Mouse (Mus musculus) hindbrain, embryonic 12.5 days (tissue): ENCODE data around the gene Vwce. TPM values are rescaled to one million over a fixed set of nuclear protein-coding genes. Genes with fewer than 3 reads are reported as not detected.

ENCODE experiments used
- ATAC-seq: fragments of 200-750 bp; cut with Nextera tagmentation; 2 replicates; pipeline ENCODE4 v1.8.0; 2017; ENCODE audit warnings: moderate TSS enrichment; ENCODE audit not compliant: low FRiP score
- H3K27ac ChIP-seq: fragments of 300-500 bp; sonication (generic); 2 replicates; pipeline ENCODE4 v1.5.1; 2016; ENCODE audit warnings: mild to moderate bottlenecking
- H3K27me3 ChIP-seq: fragments of 300-500 bp; sonication (generic); 2 replicates; pipeline ENCODE4 v1.6.1; 2016; ENCODE audit warnings: mild to moderate bottlenecking
- H3K36me3 ChIP-seq: fragments of 300-500 bp; sonication (generic); 2 replicates; pipeline ENCODE4 v1.6.1; 2016; ENCODE audit warnings: mild to moderate bottlenecking
- H3K4me1 ChIP-seq: fragments of 300-500 bp; sonication (generic); 2 replicates; pipeline ENCODE4 v1.6.1; 2016
- H3K4me2 ChIP-seq: fragments of 300-500 bp; sonication (generic); replicated peaks from 2 replicates; pipeline ENCODE4 v1.6.1; 2016; ENCODE audit warnings: mild to moderate bottlenecking
- H3K4me3 ChIP-seq: fragments of 300-500 bp; sonication (generic); 2 replicates; pipeline ENCODE4 v1.5.1; 2016; ENCODE audit warnings: mild to moderate bottlenecking
- H3K9ac ChIP-seq: fragments of 300-500 bp; sonication (generic); 2 replicates; pipeline ENCODE4 v1.6.1; 2016; ENCODE audit warnings: mild to moderate bottlenecking, moderate library complexity
- H3K9me3 ChIP-seq: fragments of 300-500 bp; sonication (generic); replicated peaks from 2 replicates; pipeline ENCODE4 v1.6.1; 2016; ENCODE audit warnings: mild to moderate bottlenecking
- WGBS: fragments of 180-500 bp; shearing (Covaris S2); methylation state at CpG from one replicate; pipeline ENCODE4 v1.1.7; 2016; 5-methylcytosine and 5-hydroxymethylcytosine counted together
- polyA plus RNA-seq: library from polyadenylated mRNA; unstranded; fragments of >200 nt; fragmentation: Nextera tagmentation; extraction: Ambion mirVana; gene quantifications from 2 replicates; pipeline ENCODE4 v1.2.1, GENCODE M21; 2016

The Vwce gene
- polyA plus RNA-seq, 1 experiment from 2014 or later, result 0.74 TPM

GRCm38 (mm10) chr19:10604534-10604933 is 29.5 kb upstream of the Vwce start:
- Histone ChIP-seq H3K27ac (peak overlapping the region; percentile 94), H3K27me3 (no peaks in the 10 kb centered on the region), H3K36me3 (peaks cover 22% of the 10 kb centered on the region), H3K9ac (peak overlapping the region; percentile 90), H3K4me2 (peak overlapping the region; percentile 62), H3K9me3 (no peaks in the 10 kb centered on the region), H3K4me1 (peaks cover 30% of the 10 kb centered on the region), H3K4me3 (peak overlapping the region; percentile 86)
- no peak for ATAC-seq
- WGBS, result 63% methylated on average over 3 of the region's 3 CpGs

- H3K9ac ChIP-seq, result peak within 1 kb of the TSS; percentile 90
- no peaks in the 10 kb centered on the region for H3K9me3 ChIP-seq
- H3K4me1 ChIP-seq, result peaks cover 30% of the 10 kb centered on the region
- H3K4me2 ChIP-seq, result peak within 1 kb of the TSS; percentile 62
- WGBS, result under 1% methylated on average over 49 of the region's 49 CpGs
- H3K27me3 ChIP-seq, result no peaks in the 10 kb centered on the region
- peak within 1 kb of the TSS; percentile 86 for H3K4me3 ChIP-seq
- H3K27ac ChIP-seq, result peak within 1 kb of the TSS; percentile 94
- peak; percentile 96 for ATAC-seq
- H3K36me3 ChIP-seq, result peaks cover 31% of the 10 kb centered on the region
Observed at GRCm38 (mm10) chr19:10605293-10605900, 28.6 kb upstream of the Vwce start, which contains the start of the genes Ddb1 and Tkfc. Ddb1 (plus strand) TSS chr19:10605327. Tkfc (minus strand) TSS chr19:10605654.

DNA sequence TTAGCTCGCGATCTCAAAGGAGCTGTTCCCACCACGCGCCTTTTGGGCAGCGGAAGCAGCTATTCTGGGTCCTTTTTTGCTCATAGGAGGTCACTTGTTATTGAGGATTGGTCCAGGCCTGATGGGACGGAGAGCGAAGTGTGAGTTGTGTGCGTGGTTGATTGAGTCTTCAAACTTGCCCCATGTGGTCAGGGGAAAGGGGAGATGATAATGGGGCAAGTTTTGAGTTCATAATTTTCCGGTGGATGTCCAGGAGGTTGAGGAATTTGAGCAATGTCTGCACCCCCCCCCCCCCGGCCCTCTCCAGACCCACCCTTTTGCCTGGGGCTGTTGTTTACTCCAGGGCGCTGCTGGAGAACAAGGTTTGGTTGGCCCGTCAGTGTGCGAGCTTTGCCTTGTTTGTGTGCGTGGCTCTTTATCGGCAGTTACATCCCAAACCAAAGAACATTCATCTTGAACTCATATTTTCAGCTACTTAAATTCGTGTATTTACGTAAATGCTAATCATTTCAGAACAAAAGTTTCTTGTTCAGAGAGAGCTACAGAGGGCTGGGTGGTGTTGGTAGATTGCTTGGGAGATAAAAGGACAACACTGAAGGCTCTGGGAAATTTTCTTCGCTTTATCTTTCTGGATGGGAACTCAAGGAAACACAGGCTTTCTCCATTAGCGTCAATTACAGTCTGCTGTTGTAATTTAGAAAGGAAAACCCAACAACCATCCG is 28.0 kb upstream of the Vwce start:
- Histone ChIP-seq H3K9ac (peak overlapping the region; percentile 90), H3K36me3 (peaks cover 37% of the 10 kb centered on the region), H3K9me3 (no peaks in the 10 kb centered on the region), H3K4me2 (peak overlapping the region; percentile 62), H3K4me3 (peak overlapping the region; percentile 86), H3K4me1 (peaks cover 30% of the 10 kb centered on the region), H3K27ac (peak overlapping the region; percentile 88), H3K27me3 (no peaks in the 10 kb centered on the region)
- 7% methylated on average over 20 of the region's 20 CpGs for WGBS
- ATAC-seq, result peak; percentile 6; the same call in 1 of the 2 replicates

GRCm38 (mm10) chr19:10608573-10609240 is 25.3 kb upstream of the Vwce start:
- no peak overlapping the region for H3K27ac ChIP-seq
- no peak for ATAC-seq
- H3K27me3 ChIP-seq, result no peaks in the 10 kb centered on the region
- no peak overlapping the region for H3K9ac ChIP-seq
- 95% methylated on average over 5 of the region's 5 CpGs for WGBS
- no peaks in the 10 kb centered on the region for H3K9me3 ChIP-seq
- peaks cover 64% of the 10 kb centered on the region for H3K36me3 ChIP-seq
- H3K4me2 ChIP-seq, result no peak overlapping the region
- peaks cover 20% of the 10 kb centered on the region for H3K4me1 ChIP-seq
- H3K4me3 ChIP-seq, result no peak overlapping the region

GRCm38 (mm10) chr19:10634872-10635318 is 882 bp downstream of the Vwce start:
- no peaks in the 10 kb centered on the region for H3K9me3 ChIP-seq
- H3K4me3 ChIP-seq, result peak overlapping the region; percentile 37
- peak overlapping the region; percentile 84 for H3K4me2 ChIP-seq
- WGBS, result 3% methylated on average over 21 of the region's 21 CpGs
- peak; percentile 79 for ATAC-seq
- H3K4me1 ChIP-seq, result peaks cover 14% of the 10 kb centered on the region
- H3K27ac ChIP-seq, result no peak overlapping the region
- peaks cover 10% of the 10 kb centered on the region; the same call in 1 of the 2 replicates for H3K27me3 ChIP-seq
- H3K9ac ChIP-seq, result peak overlapping the region; percentile 60
- peaks cover 15% of the 10 kb centered on the region for H3K36me3 ChIP-seq

- ATAC-seq, result no peak
- Histone ChIP-seq H3K27me3 (peaks cover 10% of the 10 kb centered on the region; the same call in 1 of the 2 replicates), H3K9me3 (no peaks in the 10 kb centered on the region), H3K9ac (no peak overlapping the region), H3K4me1 (peaks cover 16% of the 10 kb centered on the region), H3K27ac (no peak overlapping the region), H3K36me3 (no peaks in the 10 kb centered on the region), H3K4me2 (no peak overlapping the region), H3K4me3 (no peak overlapping the region)
- 62% methylated on average over 7 of the region's 7 CpGs for WGBS
Observed at GRCm38 (mm10) chr19:10637840-10638239, 3.8 kb downstream of the Vwce start.

DNA sequence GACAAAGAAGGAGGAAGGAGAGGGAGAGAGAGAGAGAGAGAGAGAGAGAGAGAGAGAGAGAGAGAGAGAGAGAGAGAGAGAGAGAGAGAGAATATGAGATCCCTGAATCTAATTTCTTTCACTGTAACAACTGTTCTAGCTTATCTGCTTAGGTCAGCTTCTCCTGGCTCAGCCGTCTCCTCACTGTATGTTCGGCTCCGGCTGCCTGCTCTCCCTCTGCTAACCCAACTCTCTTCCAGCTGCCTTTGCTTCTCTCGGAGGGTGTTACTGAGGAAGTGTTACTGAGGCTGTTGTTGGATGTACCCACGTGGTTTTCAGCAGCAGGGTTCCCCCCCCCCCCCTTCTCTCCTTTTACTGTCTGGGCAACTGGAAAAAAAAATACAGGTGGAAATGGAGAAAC is 6.1 kb downstream of the Vwce start:
- Histone ChIP-seq H3K27ac (no peak overlapping the region), H3K4me1 (peaks cover 5% of the 10 kb centered on the region), H3K27me3 (peaks cover 9% of the 10 kb centered on the region; the same call in 1 of the 2 replicates), H3K4me3 (no peak overlapping the region), H3K9ac (no peak overlapping the region), H3K9me3 (no peaks in the 10 kb centered on the region), H3K36me3 (no peaks in the 10 kb centered on the region), H3K4me2 (no peak overlapping the region)
- 11% methylated on average over 5 of the region's 5 CpGs for WGBS
- no peak for ATAC-seq

- no peak overlapping the region for H3K9ac ChIP-seq
- no peak for ATAC-seq
Observed at GRCm38 (mm10) chr19:10640589-10641378, 6.8 kb downstream of the Vwce start.

DNA sequence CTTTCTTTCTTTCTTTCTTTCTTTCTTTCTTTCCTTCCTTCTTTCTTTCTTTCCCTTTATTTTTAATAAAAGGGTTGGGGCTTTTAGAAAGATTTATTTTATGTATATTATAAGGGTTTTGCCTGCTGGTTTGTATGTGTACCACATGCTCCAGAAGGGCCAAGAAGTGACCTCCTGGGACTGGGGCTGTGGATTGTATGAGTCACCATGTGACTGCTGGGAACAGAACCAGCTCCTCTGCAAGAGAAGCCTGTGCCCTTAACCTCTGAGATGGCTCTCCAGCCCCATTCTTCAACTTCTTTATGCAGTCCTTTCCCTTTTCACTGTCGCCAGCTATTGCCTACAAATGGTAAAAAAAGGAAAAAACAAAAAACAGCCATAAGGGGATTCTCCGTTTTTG is 11.6 kb downstream of the Vwce start:
- Histone ChIP-seq H3K27me3 (no peaks in the 10 kb centered on the region), H3K4me1 (0 out of 2 replicates have a peak, but pooled peaks cover under 1% of the 10 kb centered on the region), H3K27ac (no peak overlapping the region), H3K4me2 (no peak overlapping the region), H3K4me3 (no peak overlapping the region), H3K36me3 (no peaks in the 10 kb centered on the region), H3K9me3 (no peaks in the 10 kb centered on the region), H3K9ac (no peak overlapping the region)
- no peak for ATAC-seq
- WGBS, result 91% methylated on average over 2 of the region's 2 CpGs

More at GRCm38 (mm10) chr19:10640589-10641378, 6.8 kb downstream of the Vwce start:
- Histone ChIP-seq H3K27ac (no peak overlapping the region), H3K9me3 (no peaks in the 10 kb centered on the region), H3K27me3 (peaks cover 2% of the 10 kb centered on the region; the same call in 1 of the 2 replicates), H3K4me3 (no peak overlapping the region), H3K4me1 (0 out of 2 replicates have a peak, but pooled peaks cover 2% of the 10 kb centered on the region), H3K4me2 (no peak overlapping the region), H3K36me3 (no peaks in the 10 kb centered on the region)
- WGBS, result 52% methylated on average over 13 of the region's 13 CpGs

DNA sequence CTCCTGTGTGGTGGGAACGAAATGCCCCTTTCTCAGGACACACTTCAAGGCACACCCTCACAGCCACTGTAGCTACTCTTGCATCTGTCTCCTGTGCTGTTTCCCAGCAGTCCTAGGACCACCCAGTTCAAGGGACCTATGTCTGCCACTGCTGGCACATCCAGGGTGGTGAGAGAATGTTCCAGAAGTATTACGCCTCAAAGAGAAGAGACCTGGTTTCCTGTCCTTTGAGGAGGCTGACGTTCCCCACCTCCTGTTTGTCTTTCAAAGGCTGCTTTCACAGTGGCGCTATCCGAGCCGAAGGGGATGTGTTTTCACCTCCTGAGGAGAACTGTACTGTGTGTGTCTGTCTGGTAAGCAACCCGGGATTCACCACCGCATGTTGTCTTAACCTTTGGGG is 14.1 kb downstream of the Vwce start:
- H3K4me3 ChIP-seq, result no peak overlapping the region
- 71% methylated on average over 8 of the region's 8 CpGs for WGBS
- no peak overlapping the region for H3K27ac ChIP-seq
- H3K9me3 ChIP-seq, result no peaks in the 10 kb centered on the region
- no peak overlapping the region for H3K9ac ChIP-seq
- ATAC-seq, result no peak
- no peaks in the 10 kb centered on the region for H3K4me1 ChIP-seq
- H3K4me2 ChIP-seq, result no peak overlapping the region
- H3K36me3 ChIP-seq, result no peaks in the 10 kb centered on the region
- no peaks in the 10 kb centered on the region for H3K27me3 ChIP-seq

DNA sequence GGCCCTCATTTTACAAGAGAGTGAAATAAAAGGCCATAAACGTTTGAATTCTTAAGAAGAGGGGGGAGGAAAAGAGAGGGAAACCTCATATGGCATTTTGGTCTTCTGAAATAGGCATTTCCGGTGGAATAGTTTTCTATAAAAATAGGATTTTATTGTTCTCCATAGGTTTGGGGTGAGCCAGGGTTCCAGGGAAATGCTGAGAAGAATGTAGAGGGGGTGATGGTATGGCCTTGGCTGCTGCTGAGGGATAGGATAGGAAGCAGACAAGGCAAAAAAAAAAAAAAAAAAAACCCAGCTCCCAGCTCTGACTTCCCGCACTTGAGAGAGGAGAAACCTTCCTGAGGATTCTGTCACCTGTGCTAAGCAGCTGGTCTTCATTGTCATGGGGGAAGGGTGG is 22.0 kb downstream of the Vwce start:
- Histone ChIP-seq H3K9me3 (no peaks in the 10 kb centered on the region), H3K36me3 (no peaks in the 10 kb centered on the region), H3K9ac (no peak overlapping the region), H3K4me2 (no peak overlapping the region), H3K4me3 (no peak overlapping the region), H3K27me3 (no peaks in the 10 kb centered on the region), H3K4me1 (no peaks in the 10 kb centered on the region), H3K27ac (no peak overlapping the region)
- no peak for ATAC-seq
- WGBS, result 57% methylated on average over 3 of the region's 3 CpGs
